Mouse (Mus musculus): ENCODE results near the gene Vmac.

DNA sequence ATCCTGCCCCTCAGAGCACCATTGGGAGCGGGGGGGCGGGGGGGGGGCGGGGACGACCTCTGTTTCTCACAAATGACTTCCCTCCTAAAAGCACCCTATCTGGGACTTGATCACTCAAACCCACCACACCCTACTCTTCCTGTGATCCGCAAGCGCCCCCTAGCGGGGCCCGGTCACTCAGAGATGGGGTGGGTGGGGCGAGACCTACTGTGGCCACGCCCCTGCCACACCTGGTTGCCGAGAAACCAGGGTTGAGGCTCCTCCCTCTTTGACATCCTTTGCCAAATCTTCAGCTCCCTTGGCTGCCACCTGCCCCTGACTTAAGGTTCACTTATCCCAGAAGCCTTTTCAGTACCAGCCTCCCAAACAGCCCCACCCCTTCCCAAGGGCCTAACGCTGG, 40.3 kb upstream of the Vmac start:
- TF ChIP-seq MAX (IDR thresholded peaks at IDR 0.05; ENCODE audit: low read depth) (no peak), CEBPB (IDR thresholded peaks at IDR 0.05; ENCODE audit: insufficient read depth, poor library complexity, severe bottlenecking) (no peak), POLR2A (IDR thresholded peaks at IDR 0.05; ENCODE audit: insufficient read length, low read depth) (no peak), USF1 (IDR thresholded peaks at IDR 0.05; ENCODE audit: low read depth) (no peak), MYOG (IDR thresholded peaks at IDR 0.05; ENCODE audit: control insufficient read depth in 1 of 3, insufficient read depth in 1 of 3, insufficient read length in 2 of 3, low read depth in 2 of 3) (no peak), MYOD1 (IDR thresholded peaks at IDR 0.05; ENCODE audit: control insufficient read depth in 1 of 3, insufficient read length in 2 of 3, low read depth in 2 of 3) (no peak), TCF12 (IDR thresholded peaks at IDR 0.05; ENCODE audit: insufficient read depth, poor library complexity, severe bottlenecking) (no peak), POLR2AphosphoS2 (IDR thresholded peaks at IDR 0.05; ENCODE audit: insufficient read length, low read depth) (no peak)
